Mouse (Mus musculus) hindbrain, embryonic 15.5 days (tissue): ENCODE results near the gene Stpg4. TPM values are rescaled to one million over a fixed set of nuclear protein-coding genes. Genes with fewer than 3 reads are reported as not detected.

Experiments
- ATAC-seq: fragments of 200-750 bp; cut with Nextera tagmentation; 2 replicates; pipeline ENCODE4 v1.8.0; 2017; ENCODE audit warnings: low read depth, moderate number of reproducible peaks, moderate TSS enrichment; ENCODE audit not compliant: low FRiP score
- H3K27ac ChIP-seq: fragments of 300-500 bp; sonication (generic); replicated peaks from 2 replicates; pipeline ENCODE4 v1.5.1; 2015; ENCODE audit warnings: mild to moderate bottlenecking, inconsistent platforms
- H3K27me3 ChIP-seq: fragments of 300-500 bp; sonication (generic); 2 replicates; pipeline ENCODE4 v1.6.1; 2015; ENCODE audit warnings: control low read depth, inconsistent platforms
- H3K36me3 ChIP-seq: fragments of 300-500 bp; sonication (generic); 2 replicates; pipeline ENCODE4 v1.6.1; 2015; ENCODE audit warnings: control low read depth, inconsistent platforms
- H3K4me1 ChIP-seq: fragments of 300-500 bp; sonication (generic); replicated peaks from 2 replicates; pipeline ENCODE4 v1.6.1; 2015; ENCODE audit warnings: control low read depth, inconsistent platforms
- H3K4me2 ChIP-seq: fragments of 300-500 bp; sonication (generic); 2 replicates; pipeline ENCODE4 v1.6.1; 2015; ENCODE audit warnings: moderate library complexity, mild to moderate bottlenecking, inconsistent platforms
- H3K4me3 ChIP-seq: fragments of 300-500 bp; sonication (generic); 2 replicates; pipeline ENCODE4 v1.5.1; 2015; ENCODE audit warnings: mild to moderate bottlenecking, inconsistent platforms
- H3K9ac ChIP-seq: fragments of 300-500 bp; sonication (generic); 2 replicates; pipeline ENCODE4 v1.6.1; 2015; ENCODE audit warnings: inconsistent platforms
- H3K9me3 ChIP-seq: fragments of 300-500 bp; sonication (generic); 2 replicates; pipeline ENCODE4 v1.6.1; 2016; ENCODE audit warnings: control low read depth, inconsistent platforms
- WGBS: fragments of 180-500 bp; shearing (Covaris S2); methylation state at CpG from one replicate; pipeline ENCODE4 v1.1.7; 2015; 5-methylcytosine and 5-hydroxymethylcytosine counted together
- polyA plus RNA-seq: library from polyadenylated mRNA; unstranded; fragments of >200 nt; fragmentation: Nextera tagmentation; extraction: Ambion mirVana; gene quantifications from 2 replicates; pipeline ENCODE4 v1.2.1, GENCODE M21; 2015

The Stpg4 gene
- polyA plus RNA-seq, result not detected in 2 replicates

DNA sequence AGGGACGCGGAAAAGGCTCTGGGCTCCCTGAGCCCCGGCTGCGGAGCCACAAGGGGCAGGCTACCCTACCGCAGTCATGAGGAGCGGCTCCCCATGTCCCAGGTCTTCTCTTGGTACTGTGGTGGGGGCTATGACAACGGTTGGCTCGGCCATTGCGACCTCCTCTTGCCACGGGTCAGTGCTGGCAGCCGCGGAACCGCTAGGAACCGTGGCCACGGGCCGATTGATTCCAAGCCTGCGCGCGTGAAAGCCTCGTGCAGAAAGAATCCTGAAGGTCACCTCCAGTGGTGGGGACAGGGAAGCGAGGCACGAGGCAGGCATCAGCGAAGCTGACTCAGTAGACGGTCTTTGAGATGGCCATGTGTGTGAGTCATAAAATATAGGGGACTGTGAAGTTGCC lies at the start of gene Stpg4:
Stpg4 (minus strand) TSS at position 231 of the 400 bp plus-strand sequence.
- 0 out of 2 replicates have a peak, but pooled peaks have one; percentile 23 for ATAC-seq
- Histone ChIP-seq H3K36me3 (peaks cover 21% of the 10 kb centered on the region), H3K27ac (no peak within 1 kb of the TSS), H3K4me1 (no peaks in the 10 kb centered on the region), H3K9ac (no peak within 1 kb of the TSS), H3K4me3 (no peak within 1 kb of the TSS), H3K27me3 (no peaks in the 10 kb centered on the region), H3K9me3 (no peaks in the 10 kb centered on the region), H3K4me2 (no peak within 1 kb of the TSS)
- WGBS, result 56% methylated on average over 24 of the region's 24 CpGs

DNA sequence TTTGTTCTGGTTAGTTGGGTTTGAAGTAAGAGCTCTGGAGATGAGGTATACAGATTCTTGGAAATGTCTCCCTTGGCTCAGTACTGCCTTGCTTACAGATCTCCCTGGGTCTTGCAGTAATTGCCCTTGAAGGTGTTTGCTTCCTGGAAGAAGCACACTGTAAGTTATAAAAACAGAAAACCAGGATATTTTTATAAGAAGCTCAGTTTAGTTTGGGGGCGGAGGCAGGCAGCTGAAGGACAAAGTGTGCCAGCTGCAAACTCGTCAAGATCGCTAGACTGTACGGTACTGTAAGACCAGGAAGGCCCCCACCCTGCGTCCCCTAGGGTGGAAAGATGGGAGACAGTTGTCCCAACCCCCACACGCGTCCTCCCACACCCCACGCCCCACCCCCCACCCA lies 47.8 kb upstream of the Stpg4 start:
- Histone ChIP-seq H3K36me3 (no peaks in the 10 kb centered on the region), H3K27ac (no peak overlapping the region), H3K27me3 (no peaks in the 10 kb centered on the region), H3K4me1 (peaks cover 27% of the 10 kb centered on the region), H3K4me3 (no peak overlapping the region), H3K4me2 (no peak overlapping the region), H3K9me3 (no peaks in the 10 kb centered on the region), H3K9ac (no peak overlapping the region)
- WGBS, result 73% methylated on average over 8 of the region's 8 CpGs
- no peak for ATAC-seq

DNA sequence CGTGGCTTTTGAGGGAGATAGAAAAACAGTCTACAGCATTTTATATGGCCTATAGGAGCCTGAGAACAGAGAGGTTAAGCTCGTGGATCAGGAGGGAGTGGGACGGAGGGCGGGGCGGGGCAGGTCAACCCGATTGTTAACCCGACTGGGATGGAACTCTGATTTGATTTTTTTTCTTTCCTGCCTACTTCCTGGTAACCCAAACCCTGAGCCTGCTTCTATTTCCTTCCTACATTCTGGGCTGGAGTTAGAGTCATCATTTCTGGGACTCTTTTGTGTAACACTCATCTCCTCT lies 46.9 kb upstream of the Stpg4 start:
- H3K4me3 ChIP-seq, result peak overlapping the region; percentile 22
- H3K27me3 ChIP-seq, result no peaks in the 10 kb centered on the region
- peaks cover 27% of the 10 kb centered on the region for H3K4me1 ChIP-seq
- no peaks in the 10 kb centered on the region for H3K9me3 ChIP-seq
- 0 out of 2 replicates have a peak overlapping the region, but pooled peaks have one; percentile 18 for H3K9ac ChIP-seq
- ATAC-seq, result no peak
- WGBS, result 2% methylated on average over 7 of the region's 7 CpGs
- H3K27ac ChIP-seq, result peak overlapping the region; percentile 60
- H3K4me2 ChIP-seq, result peak overlapping the region; percentile 53
- no peaks in the 10 kb centered on the region for H3K36me3 ChIP-seq

DNA sequence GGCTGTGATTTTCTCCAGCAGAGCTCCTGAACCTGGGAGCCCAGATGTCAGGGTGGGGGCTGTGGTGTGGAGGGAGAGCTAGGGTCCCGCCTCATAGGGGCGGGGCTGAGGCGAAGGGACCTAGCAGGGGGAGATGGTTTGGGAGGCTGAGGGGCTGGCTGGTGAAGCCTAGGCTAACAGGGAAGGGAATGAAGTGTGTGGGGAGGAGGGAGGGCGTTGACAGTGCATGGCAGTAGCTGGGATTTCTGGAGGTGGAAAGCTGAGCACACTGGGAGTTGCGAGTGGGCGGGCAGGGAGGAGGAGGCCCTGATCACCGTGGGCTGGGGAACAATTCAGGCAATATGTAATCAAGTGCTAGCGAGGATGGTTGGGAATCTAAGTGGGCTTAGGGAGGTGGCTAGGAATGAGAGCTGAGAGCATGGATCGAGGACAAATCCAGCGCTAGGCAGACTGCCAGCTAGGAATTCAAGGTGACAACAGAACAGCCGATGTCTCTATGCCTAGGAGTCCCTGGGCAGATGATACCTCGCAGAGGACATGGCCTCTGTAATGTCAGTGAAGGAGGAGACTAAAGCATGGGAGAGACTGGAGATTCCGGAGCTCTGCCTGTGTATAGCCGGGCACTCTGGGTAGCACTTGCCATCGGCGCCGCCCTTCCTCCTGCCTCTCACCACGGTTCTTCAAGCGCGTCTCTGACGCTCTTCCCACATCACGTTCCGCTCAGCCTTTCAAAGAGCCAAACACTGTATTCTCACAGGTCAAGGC lies 46.4 kb upstream of the Stpg4 start:
- Histone ChIP-seq H3K9ac (0 out of 2 replicates have a peak overlapping the region, but pooled peaks have one; percentile 18), H3K4me1 (peaks cover 27% of the 10 kb centered on the region), H3K36me3 (no peaks in the 10 kb centered on the region), H3K27me3 (no peaks in the 10 kb centered on the region), H3K27ac (peak overlapping the region; percentile 60), H3K4me2 (peak overlapping the region; percentile 53), H3K4me3 (peak overlapping the region; percentile 22), H3K9me3 (no peaks in the 10 kb centered on the region)
- peak; percentile 64 for ATAC-seq
- 1% methylated on average over 23 of the region's 23 CpGs for WGBS

DNA sequence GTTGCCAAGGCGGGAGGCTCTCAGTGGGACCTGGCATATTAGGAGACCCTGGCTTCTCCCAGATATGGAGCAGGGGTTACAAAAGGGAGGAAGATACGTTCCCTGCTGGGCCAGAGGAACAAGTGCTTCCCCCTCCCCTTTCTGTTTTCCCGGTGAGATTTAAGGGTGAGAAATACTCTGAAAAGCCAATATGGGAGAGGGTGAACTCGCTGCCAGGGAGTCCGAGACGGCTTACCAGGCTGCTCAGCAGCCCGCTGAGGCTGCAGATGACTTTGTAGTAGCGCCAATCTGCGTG lies 45.8 kb upstream of the Stpg4 start:
- no peak for ATAC-seq

DNA sequence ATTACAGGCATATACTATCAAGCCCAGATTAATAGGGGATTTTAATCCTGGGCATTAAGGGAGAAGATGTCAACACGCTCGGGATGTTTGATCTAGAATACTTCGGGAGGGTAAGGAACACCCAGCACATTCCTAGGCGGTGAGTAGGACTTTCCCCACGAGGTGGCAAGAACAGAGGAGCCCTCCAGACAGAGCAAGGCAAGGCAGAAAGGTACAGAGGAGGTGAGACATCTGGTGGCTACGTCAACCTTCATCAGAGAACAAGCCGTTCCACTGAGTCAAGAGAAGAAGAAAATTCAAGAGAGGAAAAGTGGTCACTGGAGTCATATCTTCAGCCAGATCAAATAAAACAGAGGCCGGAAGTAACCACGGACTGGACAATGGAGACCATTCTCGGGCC lies 45.3 kb upstream of the Stpg4 start:
- Histone ChIP-seq H3K9ac (no peak overlapping the region), H3K27me3 (no peaks in the 10 kb centered on the region), H3K4me1 (peaks cover 26% of the 10 kb centered on the region), H3K4me2 (no peak overlapping the region), H3K9me3 (no peaks in the 10 kb centered on the region), H3K36me3 (no peaks in the 10 kb centered on the region), H3K4me3 (no peak overlapping the region), H3K27ac (peak overlapping the region; percentile 60; the same call in 1 of the 2 replicates)
- ATAC-seq, result no peak
- 56% methylated on average over 10 of the region's 10 CpGs for WGBS

More for the DNA sequence above, 45.8 kb upstream of the Stpg4 start:
- peaks cover 27% of the 10 kb centered on the region for H3K4me1 ChIP-seq
- no peaks in the 10 kb centered on the region for H3K27me3 ChIP-seq
- 10% methylated on average over 9 of the region's 9 CpGs for WGBS
- H3K4me2 ChIP-seq, result peak overlapping the region; percentile 53
- peak overlapping the region; percentile 60 for H3K27ac ChIP-seq
- peak overlapping the region; percentile 22 for H3K4me3 ChIP-seq
- H3K36me3 ChIP-seq, result no peaks in the 10 kb centered on the region
- H3K9me3 ChIP-seq, result no peaks in the 10 kb centered on the region
- 0 out of 2 replicates have a peak overlapping the region, but pooled peaks have one; percentile 18 for H3K9ac ChIP-seq

DNA sequence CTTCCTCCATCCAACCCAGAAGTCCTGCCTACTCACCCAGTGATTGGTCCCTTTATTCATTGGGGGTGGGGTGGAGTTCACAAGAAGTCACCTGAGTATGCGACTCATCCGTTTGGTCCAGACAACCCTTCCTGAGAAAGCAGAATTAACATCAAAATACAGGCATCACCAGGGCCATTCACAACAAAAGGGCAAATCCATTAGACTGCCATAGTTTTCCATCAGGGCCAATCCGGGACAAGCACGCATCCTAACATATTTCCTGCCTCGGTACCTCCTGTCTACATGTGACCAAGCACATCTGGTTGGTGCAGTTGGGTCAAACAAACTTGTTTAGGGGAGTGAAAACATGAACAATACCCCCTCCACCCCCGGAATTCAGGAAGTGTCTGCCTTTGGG lies 44.1 kb upstream of the Stpg4 start:
- Histone ChIP-seq H3K4me1 (peaks cover 21% of the 10 kb centered on the region), H3K27me3 (no peaks in the 10 kb centered on the region), H3K4me3 (no peak overlapping the region), H3K36me3 (no peaks in the 10 kb centered on the region), H3K9ac (no peak overlapping the region), H3K27ac (no peak overlapping the region), H3K4me2 (no peak overlapping the region), H3K9me3 (no peaks in the 10 kb centered on the region)
- 63% methylated on average over 6 of the region's 6 CpGs for WGBS
- ATAC-seq, result no peak

DNA sequence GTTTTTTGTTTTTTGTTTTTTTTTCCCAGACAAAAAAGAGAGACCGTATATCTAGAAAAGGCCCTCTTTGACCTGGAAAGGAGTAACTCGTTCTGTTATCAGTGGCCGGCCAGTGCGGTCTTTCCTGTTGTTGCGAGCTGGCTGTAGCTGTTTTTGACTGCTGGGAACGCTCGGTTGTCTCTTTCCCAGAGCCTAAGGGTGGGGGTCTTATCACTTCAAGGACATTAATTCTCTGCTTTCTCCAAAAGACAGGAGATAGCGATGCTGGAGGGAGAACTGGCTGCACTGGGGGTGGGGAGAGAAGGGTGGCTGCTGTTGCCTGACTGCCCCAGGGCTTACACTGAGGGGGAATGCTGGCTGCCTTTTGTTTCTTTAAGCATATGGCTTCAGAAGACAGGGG lies 43.3 kb upstream of the Stpg4 start:
- H3K36me3 ChIP-seq, result no peaks in the 10 kb centered on the region
- H3K9ac ChIP-seq, result no peak overlapping the region
- H3K9me3 ChIP-seq, result no peaks in the 10 kb centered on the region
- no peak overlapping the region for H3K4me3 ChIP-seq
- peaks cover 21% of the 10 kb centered on the region for H3K4me1 ChIP-seq
- no peak for ATAC-seq
- no peaks in the 10 kb centered on the region for H3K27me3 ChIP-seq
- H3K27ac ChIP-seq, result no peak overlapping the region
- WGBS, result 76% methylated on average over 8 of the region's 8 CpGs
- H3K4me2 ChIP-seq, result no peak overlapping the region

DNA sequence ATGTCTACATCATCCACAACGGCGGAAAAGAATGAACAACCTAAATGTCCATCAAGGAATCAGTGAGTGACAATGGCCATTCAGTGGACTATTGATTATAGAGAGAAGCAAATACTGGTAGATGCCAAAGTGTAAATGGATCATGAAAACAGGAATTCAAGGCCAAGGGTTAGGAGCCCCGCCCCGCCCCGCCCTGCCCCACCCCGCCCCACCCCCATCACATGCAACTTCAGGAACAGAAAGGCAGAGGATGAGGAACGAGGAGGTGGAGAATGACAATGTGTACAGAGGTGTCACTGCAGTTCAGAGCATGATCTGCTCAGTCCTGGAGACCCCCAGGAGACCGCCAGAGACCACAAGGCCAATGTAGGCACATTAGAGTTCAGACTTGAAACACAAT lies 42.7 kb upstream of the Stpg4 start:
- H3K9me3 ChIP-seq, result no peaks in the 10 kb centered on the region
- H3K4me2 ChIP-seq, result no peak overlapping the region
- 71% methylated on average over 8 of the region's 8 CpGs for WGBS
- H3K36me3 ChIP-seq, result no peaks in the 10 kb centered on the region
- peaks cover 21% of the 10 kb centered on the region for H3K4me1 ChIP-seq
- H3K9ac ChIP-seq, result no peak overlapping the region
- no peak for ATAC-seq
- no peaks in the 10 kb centered on the region for H3K27me3 ChIP-seq
- no peak overlapping the region for H3K27ac ChIP-seq
- H3K4me3 ChIP-seq, result no peak overlapping the region

DNA sequence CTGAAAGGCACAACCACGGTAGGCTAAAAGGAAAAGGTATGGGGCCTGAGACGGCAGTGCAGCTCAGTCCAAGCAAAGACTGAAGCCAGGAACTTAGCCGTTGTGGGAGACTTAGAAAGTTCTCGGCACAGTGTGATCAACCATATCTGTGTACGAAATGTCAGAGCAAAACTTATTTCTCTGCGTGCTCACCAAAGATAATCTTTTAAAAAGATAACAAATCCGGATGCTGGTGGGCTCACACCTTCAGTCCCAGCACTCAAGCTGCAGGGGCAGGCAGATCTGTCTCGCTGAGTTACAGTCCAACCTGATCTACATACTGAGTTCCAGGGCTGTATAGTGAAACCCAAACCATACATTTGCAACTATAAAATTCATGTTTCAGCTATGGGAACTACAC lies 41.9 kb upstream of the Stpg4 start:
- ATAC-seq, result no peak
- Histone ChIP-seq H3K4me1 (peaks cover 16% of the 10 kb centered on the region), H3K27me3 (no peaks in the 10 kb centered on the region), H3K4me2 (no peak overlapping the region), H3K4me3 (no peak overlapping the region), H3K9ac (no peak overlapping the region), H3K9me3 (no peaks in the 10 kb centered on the region), H3K27ac (no peak overlapping the region), H3K36me3 (no peaks in the 10 kb centered on the region)
- WGBS, result 81% methylated on average over 8 of the region's 8 CpGs

DNA sequence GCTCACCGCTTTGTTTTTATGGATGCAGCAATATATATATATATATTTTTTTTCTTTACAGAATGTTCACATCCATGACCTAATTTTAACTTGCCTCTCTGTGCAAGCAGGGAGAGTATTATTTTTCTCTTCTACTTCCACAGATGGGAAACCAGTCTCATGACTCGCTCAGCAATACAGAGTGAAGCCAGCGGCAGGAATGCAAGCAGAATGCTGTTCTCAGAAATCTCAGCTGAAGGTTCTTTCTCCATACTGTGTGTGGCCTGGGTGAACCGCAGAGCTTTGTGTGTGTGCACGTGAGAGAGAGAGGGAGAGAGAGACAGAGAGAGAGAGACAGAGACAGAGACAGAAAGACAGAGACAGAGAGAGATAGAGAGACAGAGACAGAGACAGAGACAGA lies 41.1 kb upstream of the Stpg4 start:
- no peak for ATAC-seq
- 73% methylated on average over 5 of the region's 5 CpGs for WGBS

DNA sequence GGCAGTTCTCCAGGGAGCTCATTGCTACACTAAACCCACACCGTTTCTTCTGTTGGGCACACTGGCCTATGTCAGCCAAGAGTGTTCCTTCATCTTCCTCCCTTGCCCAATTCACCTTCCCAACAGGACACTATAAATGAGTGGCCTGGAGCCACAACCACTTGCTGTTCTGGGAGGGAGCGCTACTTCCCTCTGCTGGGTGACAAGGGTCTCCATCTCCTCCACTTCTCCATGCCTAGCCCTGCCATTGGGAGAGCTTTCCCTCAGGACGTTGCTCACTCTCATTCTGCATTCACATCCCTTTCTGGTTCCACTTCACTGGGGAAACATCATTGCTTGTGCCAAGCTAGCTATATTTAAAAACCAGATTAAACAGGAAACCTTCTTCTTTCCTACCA lies 34.0 kb upstream of the Stpg4 start:
- Histone ChIP-seq H3K4me1 (peaks cover 41% of the 10 kb centered on the region), H3K27me3 (no peaks in the 10 kb centered on the region), H3K36me3 (no peaks in the 10 kb centered on the region), H3K4me2 (no peak overlapping the region), H3K9me3 (no peaks in the 10 kb centered on the region), H3K27ac (no peak overlapping the region; the same call in 1 of the 2 replicates), H3K4me3 (no peak overlapping the region), H3K9ac (no peak overlapping the region)
- 39% methylated on average over 3 of the region's 3 CpGs for WGBS
- peak; percentile 23; the same call in 1 of the 2 replicates for ATAC-seq

More for the DNA sequence above, 41.1 kb upstream of the Stpg4 start:
- Histone ChIP-seq H3K4me3 (no peak overlapping the region), H3K4me1 (peaks cover 8% of the 10 kb centered on the region), H3K27ac (no peak overlapping the region), H3K9me3 (no peaks in the 10 kb centered on the region), H3K9ac (no peak overlapping the region), H3K36me3 (no peaks in the 10 kb centered on the region), H3K27me3 (no peaks in the 10 kb centered on the region), H3K4me2 (no peak overlapping the region)
